Comparison of ENCODE assay signal across 32 mouse cellular contexts in the genomic region with DNA sequence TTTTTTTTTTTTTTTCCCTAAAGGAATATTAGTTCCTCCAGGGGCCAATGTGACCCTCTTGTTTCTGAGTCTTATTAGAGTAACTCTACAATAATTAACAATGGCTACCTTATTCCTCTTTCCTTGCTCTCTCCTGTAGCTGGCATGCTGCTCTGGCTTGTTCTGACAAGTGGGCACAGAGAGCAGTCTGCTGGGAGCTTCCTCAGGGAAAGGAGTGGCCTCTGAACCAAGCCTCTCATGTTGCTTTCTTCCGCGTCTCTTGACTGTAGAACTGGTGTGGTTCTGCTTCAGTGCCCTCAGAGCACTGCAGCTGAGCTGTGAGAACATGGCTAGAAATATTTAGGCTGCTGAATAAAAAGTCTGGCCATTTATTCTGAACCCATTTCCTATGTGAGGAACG. TPM values are rescaled to one million over a fixed set of nuclear protein-coding genes. Genes with fewer than 3 reads are reported as not detected.
DNase-seq lines count a peak whose midpoint lies in the region; ATAC-seq and TF ChIP-seq lines count a peak whose summit lies in the region.
"Had no signal": no experiment of that assay in that cellular context is flagged by ENCODE, and none has a peak within 500 bp of the region (broad histone marks: within the 10 kb centered on the region; RNA-seq: fewer than 3 reads in every experiment).

No protein-coding gene starts in this region.

- ATAC-seq in kidney, embryonic 15.5 days (replicated peaks; ENCODE audit: low FRiP score), result peak; percentile 82
- ATAC-seq: forebrain, embryonic 14.5 days; forebrain, postnatal 0 days; Patski had no signal

- TF ChIP-seq POLR2A in CH12.LX (IDR thresholded peaks at IDR 0.05; ENCODE audit: low read depth, low read length), result no peak

- no peak overlapping the region for H3K9ac ChIP-seq in kidney, embryonic 15.5 days
- no peak overlapping the region for H3K9ac ChIP-seq in CH12.LX (ENCODE audit: insufficient read depth, low read depth)
- H3K9ac ChIP-seq: embryonic facial prominence, embryonic 13.5 days; forebrain, postnatal 0 days; hindbrain, embryonic 12.5 days; hindbrain, embryonic 15.5 days had no signal

- WGBS in kidney, embryonic 15.5 days, result 54% methylated on average over 3 of the region's 3 CpGs

- H3K27ac ChIP-seq in kidney, embryonic 15.5 days, result no peak overlapping the region
- H3K27ac ChIP-seq in CH12.LX (ENCODE audit: insufficient read depth, low read depth), result no peak overlapping the region
- no peak overlapping the region for H3K27ac ChIP-seq in layer of hippocampus, adult 2 months
- H3K27ac ChIP-seq: embryonic facial prominence, embryonic 13.5 days; gastrocnemius, adult 2 months; hindbrain, embryonic 12.5 days; hindbrain, embryonic 15.5 days had no signal

- in situ Hi-C loops in CH12.LX (cut with MboI; ENCODE audit: low pct_ligation_motif_present, low pct_unique_long_range_greater_than_20kb, low sequenced_read_pairs), result no loop called here

- H3K36me3 ChIP-seq in kidney, embryonic 15.5 days, result no peaks in the 10 kb centered on the region
- H3K36me3 ChIP-seq in CH12.LX (replicated peaks in 1 of 2; ENCODE audit: control insufficient read depth in 1 of 2, insufficient read depth in 1 of 2, low read length in 1 of 2), result no peaks in the 10 kb centered on the region
- H3K36me3 ChIP-seq: embryonic facial prominence, embryonic 13.5 days; G1E; hindbrain, embryonic 12.5 days; hindbrain, embryonic 15.5 days had no signal

- no peak for TF ChIP-seq RAD21 in CH12.LX (IDR thresholded peaks at IDR 0.05; ENCODE audit: low read depth, low read length)

- no peak overlapping the region for H3K4me2 ChIP-seq in kidney, embryonic 15.5 days
- H3K4me2 ChIP-seq in CH12.LX (ENCODE audit: insufficient read depth, low read depth, poor library complexity, severe bottlenecking), result peak overlapping the region; percentile 40
- H3K4me2 ChIP-seq: embryonic facial prominence, embryonic 13.5 days; heart, embryonic 11.5 days; hindbrain, embryonic 12.5 days; hindbrain, embryonic 15.5 days had no signal

- H3K9me3 ChIP-seq in kidney, embryonic 15.5 days (replicated peaks), result no peaks in the 10 kb centered on the region
- H3K9me3 ChIP-seq in CH12.LX (replicated peaks; ENCODE audit: low read length), result no peaks in the 10 kb centered on the region
- H3K9me3 ChIP-seq: embryonic facial prominence, embryonic 13.5 days; G1E; hindbrain, embryonic 12.5 days; hindbrain, embryonic 15.5 days had no signal

- no peaks in the 10 kb centered on the region for H3K4me1 ChIP-seq in kidney, embryonic 15.5 days
- peaks cover 0 to 7% of the 10 kb centered on the region in 2 experiments; a peak in 2 of 4 replicates for H3K4me1 ChIP-seq in CH12.LX (ENCODE audit: control insufficient read depth in 1 of 2, insufficient read depth in 2 of 2)
- H3K4me1 ChIP-seq: embryonic facial prominence, embryonic 13.5 days; hindbrain, embryonic 12.5 days; hindbrain, embryonic 15.5 days had no signal

- dilution Hi-C loops in CH12.LX (cut with MboI; ENCODE audit: extremely low pct_ligation_motif_present, extremely low pct_unique_long_range_greater_than_20kb, low sequenced_read_pairs), result no loop called here

- H3K27me3 ChIP-seq in kidney, embryonic 15.5 days, result no peaks in the 10 kb centered on the region
- no peaks in the 10 kb centered on the region for H3K27me3 ChIP-seq in CH12.LX (replicated peaks)
- H3K27me3 ChIP-seq: embryonic facial prominence, embryonic 13.5 days; hindbrain, embryonic 12.5 days; hindbrain, embryonic 15.5 days had no signal

- TF ChIP-seq EP300 in CH12.LX (IDR thresholded peaks at IDR 0.05; ENCODE audit: low read length), result no peak

- TF ChIP-seq CTCF in CH12.LX (conservative IDR thresholded peaks at IDR 0.05 in 1 of 2, IDR thresholded peaks at IDR 0.05 in 1 of 2; ENCODE audit: low read depth in 2 of 2, low read length in 2 of 2), result no peak
- no peak for TF ChIP-seq CTCF in layer of hippocampus, adult 2 months (conservative IDR thresholded peaks at IDR 0.05)

- no peak for DNase-seq in kidney, postnatal 25 days
- peak; percentile 6 for DNase-seq in kidney, postnatal 10 days
- no peak for DNase-seq in kidney, postnatal 4 days
- peak; percentile 30 for DNase-seq in A20 (ENCODE audit: low read depth, low spot score)
- DNase-seq in CH12.LX (ENCODE audit: extremely low read depth), result peak; percentile 11
- DNase-seq in layer of hippocampus, adult 2 months (ENCODE audit: low spot score in 2 of 2), result no peak
- DNase-seq: adrenal gland, postnatal 10 days; adrenal gland, postnatal 36 days; cerebellum, adult 11 months; cerebellum, adult 2 months; cerebellum, adult 9-11 months; cerebellum, postnatal 25 days; forebrain, postnatal 0 days; gastrocnemius, adult 2 months; gastrocnemius, postnatal 14 days; heart, adult 11 months had no signal

- H3K79me2 ChIP-seq in CH12.LX (replicated peaks; ENCODE audit: control insufficient read depth, extremely low read depth, insufficient read depth, poor library complexity, severe bottlenecking), result no peaks in the 10 kb centered on the region

- H3K4me3 ChIP-seq in kidney, embryonic 15.5 days (replicated peaks), result no peak overlapping the region
- H3K4me3 ChIP-seq in CH12.LX (replicated peaks in 1 of 3; ENCODE audit: low read depth in 2 of 3, low read length in 2 of 3, poor library complexity in 1 of 3), result no peak overlapping the region
- H3K4me3 ChIP-seq in layer of hippocampus, adult 2 months, result no peak overlapping the region
- H3K4me3 ChIP-seq: embryonic facial prominence, embryonic 13.5 days; gastrocnemius, adult 2 months; hindbrain, embryonic 12.5 days; hindbrain, embryonic 15.5 days had no signal

TF ChIP-seq in CH12.LX, 34 proteins besides CTCF, POLR2A, EP300 and RAD21:
- TF ChIP-seq CHD2 (IDR thresholded peaks at IDR 0.05; ENCODE audit: low read length) (no peak), ZKSCAN1 (IDR thresholded peaks at IDR 0.05; ENCODE audit: borderline replicate concordance, low read depth, low read length) (no peak), IRF4 (IDR thresholded peaks at IDR 0.05; ENCODE audit: low read depth, low read length) (no peak), MAZ (IDR thresholded peaks at IDR 0.05; ENCODE audit: low read depth, low read length) (no peak), USF1 (IDR thresholded peaks at IDR 0.05; ENCODE audit: low read depth, low read length) (no peak), ZC3H11A (IDR thresholded peaks at IDR 0.05; ENCODE audit: low read depth, low read length) (no peak), BHLHE40 (IDR thresholded peaks at IDR 0.05; ENCODE audit: low read depth, low read length) (no peak), MXI1 (IDR thresholded peaks at IDR 0.05; ENCODE audit: low read depth, low read length) (no peak), JUN (IDR thresholded peaks at IDR 0.05; ENCODE audit: insufficient read depth, low read depth, low read length) (no peak)

RNA-seq across cellular contexts. Expression of a gene that starts 28.5 kb away (rescaled TPM):
- polyA plus RNA-seq in kidney, embryonic 15.5 days (2015; fragmentation: Nextera tagmentation; extraction: Ambion mirVana), result 1.5 and 2.3 TPM in 2 replicates
- total RNA-seq in CH12.LX (2012; rRNA removed) (16.6 and 19.6 TPM in 2 replicates), CH12.LX (2014; rRNA removed) (10.9 and 12.2 TPM in 2 replicates)
- 15.6 and 18.1 TPM in 2 replicates for polyA plus RNA-seq in CH12.LX (2012; ENCODE audit: insufficient read length, low read depth)
- total RNA-seq in layer of hippocampus, adult 2 months (2021), result 10 to 100 TPM in 1 of 2 experiments, 1 to 10 TPM in 1; 7.0 to 10.4 TPM
- polyA plus RNA-seq: Patski had no signal

RNA-seq across cellular contexts. Expression of a gene that starts 28.6 kb away (rescaled TPM):
- polyA plus RNA-seq in kidney, embryonic 15.5 days (2015; fragmentation: Nextera tagmentation; extraction: Ambion mirVana), result 0.05 TPM in 1 of 2 replicates, not detected in the other
- not detected in 2 replicates for total RNA-seq in CH12.LX (2012; rRNA removed)
- total RNA-seq in CH12.LX (2014; rRNA removed), result not detected in 2 replicates
- polyA plus RNA-seq in CH12.LX (2012; ENCODE audit: insufficient read length, low read depth), result not detected in 2 replicates
- total RNA-seq in layer of hippocampus, adult 2 months (2021), result 10 to 100 TPM; 32.7 to 33.1 TPM
- total RNA-seq: adrenal gland, adult 18-20 months; adrenal gland, postnatal 36 days; common myeloid progenitor, adult 5-6 weeks; gastrocnemius, adult 2 months; gastrocnemius, postnatal 4 days; heart, adult 8-10 months; heart, postnatal 25 days; hematopoietic stem cell, adult 5-6 weeks had no signal
- polyA plus RNA-seq: G1E; heart, embryonic 11.5 days; heart, embryonic 14.5 days; heart, postnatal 0 days; Patski had no signal

Comparison
In these comparisons a context has a peak if more than half of its experiments do, and no peak if none do; other contexts are left out.
1. DNase-seq: peak in kidney, postnatal 10 days (single experiment), A20 (single experiment) and CH12.LX (single experiment); none in kidney, postnatal 25 days (0 of 2), kidney, postnatal 4 days (0 of 2) and layer of hippocampus, adult 2 months (0 of 2).
2. RNA of a gene that starts 28.6 kb away (total RNA-seq): 32.7 to 33.1 TPM in layer of hippocampus, adult 2 months; not detected in CH12.LX; every median in the first group is over 10 times any median in the second.